Mouse (Mus musculus): ENCODE data around the gene Cpn2. TPM values are rescaled to one million over a fixed set of nuclear protein-coding genes. Genes with fewer than 3 reads are reported as not detected.

Cpn2 gene
- polyA plus RNA-seq, 1 experiment = 20.1 TPM

Other genes with a start within 250 kb of the Cpn2 start
- gene Hes1, start 203.1 kb downstream of the Cpn2 start, polyA plus RNA-seq (2012; ENCODE audit: insufficient read depth, insufficient read length, missing spikeins) = 14.0 and 14.4 TPM in 2 replicates
- gene Lrrc15, start 15.8 kb upstream of the Cpn2 start, polyA plus RNA-seq (2012; ENCODE audit: insufficient read depth, insufficient read length, missing spikeins) = not detected in 2 replicates
- not detected in 2 replicates for gene Gp5, start 43.3 kb upstream of the Cpn2 start, polyA plus RNA-seq (2012; ENCODE audit: insufficient read depth, insufficient read length, missing spikeins)
- 21.9 and 31.4 TPM in 2 replicates for gene Atp13a3, start 138.5 kb upstream of the Cpn2 start, polyA plus RNA-seq (2012; ENCODE audit: insufficient read depth, insufficient read length, missing spikeins)